Mouse (Mus musculus) megakaryocyte, adult 5-6 weeks (primary cell): ENCODE results near the gene Apoh. TPM values are rescaled to one million over a fixed set of nuclear protein-coding genes. Genes with fewer than 3 reads are reported as not detected.

ENCODE experiments used
- ATAC-seq: 2 replicates; pipeline ENCODE4 v1.8.0; 2016; ENCODE audit warnings: mild to moderate bottlenecking, inconsistent platforms; ENCODE audit not compliant: poor library complexity, severe bottlenecking
- total RNA-seq, 2 experiments: library from RNA; stranded (forward) in 1 of 2; stranded (reverse) in 1 of 2; fragments of 153-499, 151-499 nt in 1 of 2; fragments of 221-1000, 200-1000 nt in 1 of 2; gene quantifications; 2 replicates each; pipeline versions ENCODE4 v1.2.3 to v1.2.4; 2015 to 2017

The Apoh gene
- total RNA-seq (2015): not detected in 2 replicates
- total RNA-seq (2017): not detected in 2 replicates

GRCm38 (mm10) chr11:108342781-108343768 is at the start of gene Apoh:
Gene Apoh (plus strand): TSS chr11:108343354.
- peak; percentile 38 for ATAC-seq

- no peak for ATAC-seq
Observed at GRCm38 (mm10) chr11:108293843-108294242, 49.3 kb upstream of the Apoh start.

GRCm38 (mm10) chr11:108294305-108294813 is 48.8 kb upstream of the Apoh start:
- no peak for ATAC-seq

- no peak for ATAC-seq
Observed at GRCm38 (mm10) chr11:108295373-108295772, 47.8 kb upstream of the Apoh start.

- no peak for ATAC-seq
Observed at GRCm38 (mm10) chr11:108297956-108298355, 45.2 kb upstream of the Apoh start.

- no peak for ATAC-seq
Observed at GRCm38 (mm10) chr11:108299913-108300312, 43.2 kb upstream of the Apoh start.

GRCm38 (mm10) chr11:108300443-108300842 is 42.7 kb upstream of the Apoh start:
- no peak for ATAC-seq

GRCm38 (mm10) chr11:108301036-108301435 is 42.1 kb upstream of the Apoh start:
- ATAC-seq: no peak

GRCm38 (mm10) chr11:108301796-108302490 is 41.2 kb upstream of the Apoh start:
- no peak for ATAC-seq

- no peak for ATAC-seq
Observed at GRCm38 (mm10) chr11:108303787-108304186, 39.4 kb upstream of the Apoh start.

GRCm38 (mm10) chr11:108307258-108307657 is 35.9 kb upstream of the Apoh start:
- no peak for ATAC-seq

GRCm38 (mm10) chr11:108308253-108308652 is 34.9 kb upstream of the Apoh start:
- ATAC-seq: no peak

GRCm38 (mm10) chr11:108309791-108310190 is 33.4 kb upstream of the Apoh start:
- ATAC-seq: no peak

- no peak for ATAC-seq
Observed at GRCm38 (mm10) chr11:108311912-108312311, 31.2 kb upstream of the Apoh start.

- no peak for ATAC-seq
Observed at GRCm38 (mm10) chr11:108312516-108312915, 30.6 kb upstream of the Apoh start.

- ATAC-seq: no peak
Observed at GRCm38 (mm10) chr11:108315736-108316135, 27.4 kb upstream of the Apoh start.

- ATAC-seq: no peak
Observed at GRCm38 (mm10) chr11:108317878-108318277, 25.3 kb upstream of the Apoh start.

GRCm38 (mm10) chr11:108319162-108319561 is 24.0 kb upstream of the Apoh start:
- ATAC-seq: no peak

- no peak for ATAC-seq
Observed at GRCm38 (mm10) chr11:108320561-108320960, 22.6 kb upstream of the Apoh start.

GRCm38 (mm10) chr11:108322156-108322555 is 21.0 kb upstream of the Apoh start:
- ATAC-seq: no peak

GRCm38 (mm10) chr11:108325943-108326342 is 17.2 kb upstream of the Apoh start:
- ATAC-seq: no peak

- no peak for ATAC-seq
Observed at GRCm38 (mm10) chr11:108330818-108331217, 12.3 kb upstream of the Apoh start.
